Mouse (Mus musculus): Measurements from ENCODE around the gene Vcl.

Vcl gene

GRCm38 (mm10) chr14:20938860-20939259, 9.7 kb downstream of the Vcl start:
- DNase-seq (ENCODE audit: low read depth, low spot score), result no peak

DNA sequence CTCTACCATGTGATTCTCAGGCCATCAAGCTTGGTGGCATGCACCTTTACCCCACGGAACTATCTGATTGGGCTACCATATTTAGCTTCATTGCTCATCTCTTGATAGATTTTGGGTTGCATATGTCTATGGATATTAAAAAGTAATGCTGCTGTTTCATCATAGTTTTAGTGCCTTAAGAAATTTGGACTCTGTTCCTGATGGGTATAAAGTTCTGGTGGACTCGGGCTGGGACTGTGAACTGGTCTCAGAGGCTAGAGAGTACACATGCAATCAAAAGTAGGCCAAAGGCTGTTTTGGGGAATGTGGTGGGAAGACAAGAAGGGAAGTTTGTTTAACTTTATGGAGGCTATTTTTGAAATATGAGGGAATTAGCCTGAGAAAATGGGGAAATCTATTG, 16.1 kb downstream of the Vcl start:
- DNase-seq (ENCODE audit: low read depth, low spot score), result no peak

- DNase-seq (ENCODE audit: low read depth, low spot score), result no peak
Observed at GRCm38 (mm10) chr14:20956021-20956420, 26.8 kb downstream of the Vcl start.

GRCm38 (mm10) chr14:20958971-20959370, 29.8 kb downstream of the Vcl start:
- DNase-seq (ENCODE audit: low read depth, low spot score), result no peak

- no peak for DNase-seq (ENCODE audit: low read depth, low spot score)
Observed at GRCm38 (mm10) chr14:20962466-20962865, 33.3 kb downstream of the Vcl start.

DNA sequence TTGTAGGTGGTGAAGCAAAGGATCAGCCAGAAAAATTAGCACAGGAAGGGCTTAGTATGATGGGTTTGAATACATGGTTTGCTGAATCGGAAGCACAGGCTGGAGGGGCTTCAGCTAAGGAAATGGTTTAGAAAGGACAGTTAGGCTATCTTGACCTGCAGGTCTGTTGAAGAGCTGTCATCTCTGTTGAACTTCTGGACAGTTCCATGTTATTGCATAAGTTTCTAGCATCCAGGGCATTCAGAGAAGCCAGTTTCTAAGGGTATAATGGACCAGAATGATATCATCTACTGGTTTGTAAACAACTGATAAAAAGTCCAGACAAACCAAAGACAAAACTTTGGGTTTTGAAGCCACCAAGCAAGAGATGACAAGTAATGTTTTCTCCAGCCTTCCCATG, 33.7 kb downstream of the Vcl start:
- no peak for DNase-seq (ENCODE audit: low read depth, low spot score)

GRCm38 (mm10) chr14:20963863-20964262, 34.7 kb downstream of the Vcl start:
- DNase-seq (ENCODE audit: low read depth, low spot score), result no peak

DNA sequence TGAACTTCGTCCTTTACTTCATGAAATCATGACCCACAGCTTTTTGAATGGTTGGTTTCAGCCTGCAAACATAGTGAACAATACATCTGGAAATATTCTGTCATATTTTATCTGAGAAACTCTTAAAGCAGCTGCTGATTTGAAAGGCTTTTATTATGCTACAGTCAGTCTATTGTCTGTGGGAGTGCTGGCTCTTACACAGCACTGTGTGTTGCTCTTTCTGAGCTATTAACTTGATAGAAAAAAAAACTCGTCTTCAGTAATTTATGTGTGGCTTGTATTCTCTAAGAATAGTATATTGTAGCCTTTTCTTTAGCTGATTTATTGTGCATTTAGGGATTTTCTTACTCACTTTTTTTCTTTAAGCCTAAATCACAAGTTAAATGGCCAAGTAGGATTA, 35.1 kb downstream of the Vcl start:
- no peak for DNase-seq (ENCODE audit: low read depth, low spot score)

DNA sequence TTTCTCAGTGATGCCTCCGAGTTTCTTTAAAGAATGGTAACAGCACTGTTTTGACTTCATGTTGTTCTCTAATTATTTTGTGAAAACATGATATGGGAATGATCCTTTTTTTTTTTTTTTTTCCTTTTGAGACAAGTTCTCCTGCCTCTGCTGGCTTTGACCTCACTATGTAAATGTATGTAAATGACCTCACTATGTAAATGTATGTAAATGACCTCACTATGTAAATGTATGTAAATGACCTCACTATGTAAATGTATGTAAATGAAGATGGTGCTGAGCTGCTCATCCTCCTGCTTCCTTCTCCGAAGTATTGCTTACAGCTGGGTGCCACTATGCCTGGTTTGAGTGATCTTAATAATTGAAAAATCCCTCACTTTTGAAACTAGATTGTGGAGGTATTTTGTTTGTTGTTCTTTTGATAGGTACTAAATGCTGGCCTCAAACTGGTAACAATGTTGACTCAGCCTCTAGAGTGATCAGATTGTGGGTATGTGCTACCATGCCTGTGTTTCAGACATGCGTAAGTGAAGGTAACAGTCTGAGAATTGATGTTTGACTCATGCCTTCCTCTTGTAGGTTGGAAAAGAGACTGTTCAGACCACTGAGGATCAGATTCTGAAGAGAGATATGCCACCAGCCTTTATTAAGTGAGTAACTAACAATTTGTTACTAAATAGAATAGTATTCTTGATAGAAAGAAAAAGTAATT, 37.9 kb downstream of the Vcl start:
- no peak for DNase-seq (ENCODE audit: low read depth, low spot score)

- peak; percentile 21 for DNase-seq (ENCODE audit: low read depth, low spot score)
Observed at GRCm38 (mm10) chr14:20969066-20969465, 39.9 kb downstream of the Vcl start.

DNA sequence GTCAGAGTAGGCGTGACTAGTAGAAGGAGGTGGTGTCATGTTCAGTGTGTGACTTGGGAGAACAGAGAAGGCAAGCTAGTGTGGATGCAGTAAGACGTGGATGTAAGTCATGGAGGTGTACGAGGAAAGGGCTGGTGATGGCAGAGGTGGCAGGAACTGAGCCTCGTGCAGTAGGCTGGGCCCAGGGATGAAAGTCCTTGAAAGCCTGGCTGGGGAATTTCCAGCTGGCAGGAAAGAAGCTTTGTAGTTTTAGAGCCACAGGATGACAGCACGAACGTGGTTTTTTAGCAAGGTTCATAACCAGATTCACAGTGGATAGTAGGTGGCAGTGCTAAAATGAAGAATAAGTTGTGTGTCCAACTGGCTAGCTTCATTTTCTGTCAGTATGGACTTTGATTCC, 41.2 kb downstream of the Vcl start:
- peak; percentile 32 for DNase-seq (ENCODE audit: low read depth, low spot score)

DNA sequence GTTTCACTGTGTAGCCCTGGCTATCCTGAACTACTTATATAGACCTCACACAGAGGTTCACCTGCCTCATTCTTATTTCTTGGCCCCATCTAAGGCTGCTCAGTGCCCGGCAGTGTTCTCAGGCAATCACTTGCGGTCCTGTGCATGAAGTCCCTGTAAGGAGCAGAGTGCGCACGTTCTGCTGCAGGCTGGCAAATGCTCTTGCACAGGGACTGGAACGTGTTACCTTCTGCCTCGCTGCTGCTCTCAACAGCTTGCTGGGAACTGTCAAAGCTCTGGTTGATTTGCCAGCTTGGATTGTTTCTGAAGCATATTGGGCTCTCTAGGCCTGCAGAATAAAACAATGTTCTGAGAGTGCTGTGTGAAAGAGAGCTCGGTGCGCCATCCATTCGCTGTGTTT, 41.7 kb downstream of the Vcl start:
- no peak for DNase-seq (ENCODE audit: low read depth, low spot score)

DNA sequence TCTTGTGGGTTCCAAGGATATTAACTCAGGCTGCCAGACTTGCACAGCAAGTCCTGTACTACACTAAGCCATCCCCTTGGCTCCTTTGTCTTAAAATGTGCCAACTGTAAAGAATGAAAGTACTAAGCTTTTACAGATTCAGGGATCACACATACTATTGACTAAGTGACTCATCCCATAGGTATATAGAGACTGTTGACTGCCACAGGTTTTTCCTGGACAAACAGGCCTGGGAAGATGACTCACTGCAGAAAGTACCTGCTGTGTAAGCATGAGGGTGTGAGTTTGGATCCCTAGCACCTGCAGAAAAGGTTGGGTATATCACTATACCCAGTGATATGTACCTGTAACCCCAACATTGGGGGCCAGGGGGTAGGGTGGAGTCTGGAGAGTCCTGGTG, 44.6 kb downstream of the Vcl start:
- DNase-seq (ENCODE audit: low read depth, low spot score), result peak; percentile 38

- DNase-seq (ENCODE audit: low read depth, low spot score), result peak; percentile 61
Observed at GRCm38 (mm10) chr14:20976741-20977140, 47.5 kb downstream of the Vcl start.

- no peak for DNase-seq (ENCODE audit: low read depth, low spot score)
Observed at GRCm38 (mm10) chr14:20977726-20978125, 48.5 kb downstream of the Vcl start.

GRCm38 (mm10) chr14:20983832-20984231, 54.6 kb downstream of the Vcl start:
- no peak for DNase-seq (ENCODE audit: low read depth, low spot score)

DNA sequence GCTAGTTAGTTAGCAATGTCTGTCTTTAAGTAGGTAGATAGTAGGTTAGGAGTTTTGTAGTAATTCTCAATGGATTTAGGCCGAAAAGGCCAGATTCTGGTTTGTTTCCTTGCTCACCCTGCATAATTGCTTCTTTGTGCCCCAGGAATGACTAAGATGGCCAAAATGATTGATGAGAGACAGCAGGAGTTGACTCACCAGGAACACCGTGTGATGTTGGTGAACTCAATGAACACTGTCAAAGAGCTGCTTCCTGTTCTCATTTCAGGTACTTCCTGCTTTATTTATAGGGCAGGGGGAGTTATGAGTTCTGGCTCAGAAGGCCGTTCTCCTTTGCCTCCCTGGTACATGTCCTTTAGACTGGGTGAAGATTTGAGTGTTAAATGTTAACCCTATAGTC, 56.3 kb downstream of the Vcl start:
- DNase-seq (ENCODE audit: low read depth, low spot score), result peak; percentile 72

DNA sequence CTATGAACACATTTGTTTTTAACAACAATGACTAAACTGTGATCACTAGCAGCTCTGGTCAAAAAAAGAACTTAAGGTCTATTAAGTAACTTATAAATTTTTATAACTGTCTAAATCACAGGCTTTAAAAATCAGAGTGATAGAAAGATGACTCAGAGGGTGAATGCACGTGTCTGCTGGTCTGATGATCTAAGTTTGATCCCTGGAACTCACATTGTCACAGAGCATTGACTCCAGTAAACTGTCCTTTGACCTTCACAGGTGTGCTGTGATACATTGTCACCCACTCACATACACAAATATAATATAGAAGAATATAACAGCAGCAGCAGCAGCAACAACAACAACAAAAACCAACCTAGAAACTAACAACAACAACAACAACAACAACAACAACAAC, 62.3 kb downstream of the Vcl start:
- no peak for DNase-seq (ENCODE audit: low read depth, low spot score)

DNA sequence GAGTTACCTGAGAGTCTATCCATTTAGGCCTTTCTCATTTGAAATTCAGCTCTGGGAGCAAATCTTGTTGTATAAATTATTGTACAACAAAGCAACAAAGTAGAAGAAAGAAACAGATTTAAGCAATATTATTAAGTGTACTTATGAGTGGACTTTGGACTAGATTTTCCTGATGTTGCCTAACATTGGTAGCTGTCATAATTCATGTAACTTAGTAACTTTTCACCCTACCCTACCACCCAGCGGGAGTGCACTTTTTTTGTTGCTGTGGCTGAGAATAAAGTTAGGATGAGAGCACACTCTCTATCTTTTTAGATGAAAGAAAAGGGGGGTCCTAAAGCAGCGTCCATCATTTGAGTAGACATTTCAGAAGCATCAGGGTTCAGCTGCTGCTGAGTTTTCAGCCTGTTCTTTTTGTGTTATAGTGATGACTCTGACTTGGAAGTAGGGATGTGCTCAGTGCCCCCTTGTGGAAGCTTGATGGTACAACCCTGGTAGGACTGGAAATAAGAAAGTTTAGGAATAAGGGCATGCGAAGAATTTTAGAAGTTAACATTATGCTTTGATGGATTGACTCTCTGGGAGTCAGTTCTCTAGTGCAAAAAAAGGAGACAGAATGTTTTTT, 64.0 kb downstream of the Vcl start:
- DNase-seq (ENCODE audit: low read depth, low spot score), result peak; percentile 75

GRCm38 (mm10) chr14:20994475-20994874, 65.3 kb downstream of the Vcl start:
- DNase-seq (ENCODE audit: low read depth, low spot score), result no peak

DNA sequence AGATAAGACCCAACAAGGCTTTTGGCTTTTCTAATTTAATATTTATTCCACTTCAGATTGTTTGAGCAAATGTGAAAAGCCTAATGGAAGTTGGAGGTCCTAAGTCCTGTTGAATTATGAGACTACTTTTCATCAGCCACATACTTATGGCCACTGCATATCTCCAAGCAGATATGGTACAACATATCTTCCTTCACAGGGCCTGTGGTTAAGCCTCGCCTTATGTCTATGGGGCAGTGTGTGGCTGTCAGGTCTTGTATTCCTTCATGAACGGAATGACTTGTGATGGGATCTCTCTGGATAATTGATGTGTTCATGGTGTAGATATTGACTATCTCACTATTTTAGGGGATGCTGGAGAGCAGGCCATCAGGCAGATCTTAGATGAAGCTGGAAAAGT, 66.3 kb downstream of the Vcl start:
- DNase-seq (ENCODE audit: low read depth, low spot score), result no peak

DNA sequence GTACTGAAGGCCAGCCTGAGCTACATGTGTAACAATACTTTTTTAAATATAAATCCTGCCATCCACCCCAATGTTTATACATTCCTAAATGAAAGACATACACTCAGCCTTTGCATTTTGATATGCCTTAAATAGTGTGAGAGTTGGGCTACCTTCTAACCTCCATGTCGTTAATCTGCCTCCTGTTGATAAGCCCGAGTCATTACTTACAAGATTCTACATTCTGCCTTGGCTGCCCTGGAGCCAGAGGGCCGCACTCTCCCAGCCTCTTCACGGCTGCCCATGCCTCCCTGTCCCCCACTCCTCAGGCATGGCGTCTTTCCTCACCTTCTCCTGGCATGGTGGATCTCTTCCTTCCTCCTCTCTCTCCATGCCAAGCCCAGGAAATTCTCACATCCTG, 67.2 kb downstream of the Vcl start:
- no peak for DNase-seq (ENCODE audit: low read depth, low spot score)

- no peak for DNase-seq (ENCODE audit: low read depth, low spot score)
Observed at GRCm38 (mm10) chr14:20997548-20997947, 68.3 kb downstream of the Vcl start.

- no peak for DNase-seq (ENCODE audit: low read depth, low spot score)
Observed at GRCm38 (mm10) chr14:20999617-21000016, 70.4 kb downstream of the Vcl start.

Measured in 3T3-L1 (cell line).